Mouse (Mus musculus): ENCODE measurements around the gene Setdb1.

DNA sequence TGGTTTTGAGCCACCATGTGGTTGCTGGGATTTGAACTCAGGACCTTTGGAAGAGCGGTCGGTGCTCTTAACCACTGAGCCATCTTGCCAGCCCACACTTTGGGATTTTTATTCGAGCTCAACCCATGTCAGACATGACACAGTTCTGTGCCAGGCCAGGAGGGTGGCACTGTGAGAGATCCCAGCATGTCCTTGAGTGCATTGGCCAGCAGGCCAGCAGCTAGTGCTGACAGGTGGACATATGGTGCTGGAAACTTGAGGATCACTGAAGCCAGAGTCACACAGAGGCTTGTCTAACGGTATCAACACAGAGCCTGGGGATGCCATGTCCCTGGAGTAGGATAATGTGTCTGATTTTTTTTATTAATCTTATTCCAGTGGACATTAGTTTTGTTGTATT, 67.6 kb downstream of the Setdb1 start:
- TF ChIP-seq CTCF (IDR thresholded peaks at IDR 0.05; ENCODE audit: borderline replicate concordance, extremely low read depth, insufficient read depth, insufficient read length): no peak
- TF ChIP-seq POLR2A (IDR thresholded peaks at IDR 0.05; ENCODE audit: borderline replicate concordance, extremely low read depth, insufficient read depth, insufficient read length, poor library complexity, severe bottlenecking): no peak

Measured in brain, embryonic 14.5 days (tissue).